ENCODE assay signal across 8 mouse cellular contexts in genomic region chr16:97962151-97962948, GRCm38 (mm10). TPM values are rescaled to one million over a fixed set of nuclear protein-coding genes. Genes with fewer than 3 reads are reported as not detected.
DNase-seq lines count a peak whose midpoint lies in the region; ATAC-seq lines count a peak whose summit lies in the region.

Gene C2cd2 (minus strand): TSS chr16:97962598.
Gene Zbtb21 (minus strand): TSS chr16:97962622.

- H3K27me3 ChIP-seq in forebrain, embryonic 11.5 days (ENCODE audit: control insufficient read depth, insufficient read depth, low read length) = no peaks in the 10 kb centered on the region
- H3K27me3 ChIP-seq in heart, embryonic 16.5 days (ENCODE audit: control insufficient read depth, insufficient read depth, low read length) = no peaks in the 10 kb centered on the region
- no peaks in the 10 kb centered on the region for H3K27me3 ChIP-seq in liver, embryonic 15.5 days
- no peaks in the 10 kb centered on the region for H3K27me3 ChIP-seq in neural tube, embryonic 12.5 days (replicated peaks)

- H3K9ac ChIP-seq in forebrain, embryonic 11.5 days (ENCODE audit: low read length) = peak within 1 kb of the TSS; percentile 93
- peak within 1 kb of the TSS; percentile 80 for H3K9ac ChIP-seq in heart, embryonic 16.5 days (ENCODE audit: low read length)
- H3K9ac ChIP-seq in liver, embryonic 15.5 days = peak within 1 kb of the TSS; percentile 90
- H3K9ac ChIP-seq in neural tube, embryonic 12.5 days = peak within 1 kb of the TSS; percentile 92

- H3K4me1 ChIP-seq in forebrain, embryonic 11.5 days (replicated peaks; ENCODE audit: control insufficient read depth, insufficient read depth, low read length) = no peaks in the 10 kb centered on the region
- peaks cover 23% of the 10 kb centered on the region for H3K4me1 ChIP-seq in heart, embryonic 16.5 days (ENCODE audit: control insufficient read depth, insufficient read depth, low read length)
- peaks cover 69% of the 10 kb centered on the region for H3K4me1 ChIP-seq in liver, embryonic 15.5 days (replicated peaks)
- peaks cover 5% of the 10 kb centered on the region for H3K4me1 ChIP-seq in neural tube, embryonic 12.5 days

- peak within 1 kb of the TSS; percentile 52 for H3K4me2 ChIP-seq in forebrain, embryonic 11.5 days (ENCODE audit: low read depth, low read length, severe bottlenecking)
- peak within 1 kb of the TSS; percentile 94 for H3K4me2 ChIP-seq in heart, embryonic 16.5 days (ENCODE audit: low read depth, low read length)
- peak within 1 kb of the TSS; percentile 90 for H3K4me2 ChIP-seq in liver, embryonic 15.5 days
- H3K4me2 ChIP-seq in neural tube, embryonic 12.5 days (replicated peaks) = peak within 1 kb of the TSS; percentile 88

- peak; percentile 91 to 92 for DNase-seq in CD8-positive naive resting alpha-beta T cell, adult 2 months (ENCODE audit: low read depth in 2 of 2, low spot score in 2 of 2)
- DNase-seq in c-Kit-positive CD71-negative TER-119-negative erythroid progenitor cells, embryonic 14.5 days (ENCODE audit: low read depth) = peak; percentile 90
- DNase-seq in forebrain, embryonic 11.5 days (ENCODE audit: low spot score) = peak; percentile 98
- DNase-seq in kidney, postnatal 36 days = peak; percentile 97 to 98
- peak; percentile 93 for DNase-seq in telencephalon, adult 2 months (ENCODE audit: low read depth, low spot score)

- peak within 1 kb of the TSS; percentile 77 for H3K4me3 ChIP-seq in forebrain, embryonic 11.5 days (ENCODE audit: low read depth, low read length)
- H3K4me3 ChIP-seq in heart, embryonic 16.5 days (ENCODE audit: low read length) = peak within 1 kb of the TSS; percentile 87
- H3K4me3 ChIP-seq in liver, embryonic 15.5 days (replicated peaks) = peak within 1 kb of the TSS; percentile 86
- peak within 1 kb of the TSS; percentile 92 for H3K4me3 ChIP-seq in neural tube, embryonic 12.5 days

- peak; percentile 99 for ATAC-seq in forebrain, embryonic 11.5 days (replicated peaks; ENCODE audit: low FRiP score)
- ATAC-seq in heart, embryonic 16.5 days (replicated peaks; ENCODE audit: extremely low read depth, insufficient read depth, low FRiP score) = peak; percentile 95
- peak; percentile 98 for ATAC-seq in liver, embryonic 15.5 days (ENCODE audit: insufficient read depth)
- peak; percentile 99 for ATAC-seq in neural tube, embryonic 12.5 days (ENCODE audit: low FRiP score, low read depth)

- H3K27ac ChIP-seq in forebrain, embryonic 11.5 days (ENCODE audit: low read depth, low read length) = peak within 1 kb of the TSS; percentile 86
- H3K27ac ChIP-seq in heart, embryonic 16.5 days (ENCODE audit: low read length) = peak within 1 kb of the TSS; percentile 98
- peak within 1 kb of the TSS; percentile 95 for H3K27ac ChIP-seq in liver, embryonic 15.5 days (replicated peaks)
- H3K27ac ChIP-seq in neural tube, embryonic 12.5 days = peak within 1 kb of the TSS; percentile 90

- under 1% methylated on average over 78 of the region's 78 CpGs for WGBS in forebrain, embryonic 11.5 days
- WGBS in heart, embryonic 16.5 days = under 1% methylated on average over 77 of the region's 78 CpGs
- WGBS in liver, embryonic 15.5 days (ENCODE audit: insufficient replicate concordance) = under 1% methylated on average over 78 of the region's 78 CpGs
- WGBS in neural tube, embryonic 12.5 days = 1% methylated on average over 78 of the region's 78 CpGs

- H3K9me3 ChIP-seq in forebrain, embryonic 11.5 days (ENCODE audit: control insufficient read depth, low read length) = no peaks in the 10 kb centered on the region
- H3K9me3 ChIP-seq in heart, embryonic 16.5 days (replicated peaks; ENCODE audit: control insufficient read depth, low read length) = no peaks in the 10 kb centered on the region
- no peaks in the 10 kb centered on the region for H3K9me3 ChIP-seq in liver, embryonic 15.5 days (replicated peaks)
- no peaks in the 10 kb centered on the region for H3K9me3 ChIP-seq in neural tube, embryonic 12.5 days

- no peaks in the 10 kb centered on the region for H3K36me3 ChIP-seq in forebrain, embryonic 11.5 days (ENCODE audit: control insufficient read depth, insufficient read depth, low read length)
- no peaks in the 10 kb centered on the region for H3K36me3 ChIP-seq in heart, embryonic 16.5 days (ENCODE audit: control insufficient read depth, insufficient read depth)
- no peaks in the 10 kb centered on the region for H3K36me3 ChIP-seq in liver, embryonic 15.5 days (replicated peaks)
- H3K36me3 ChIP-seq in neural tube, embryonic 12.5 days = peaks cover 4% of the 10 kb centered on the region; the same call in 1 of the 2 replicates

RNA-seq across cellular contexts. Expression of gene C2cd2, which starts in this region (rescaled TPM):
- polyA plus RNA-seq in forebrain, embryonic 11.5 days (2014; fragmentation: Nextera tagmentation; extraction: Ambion mirVana) = 14.7 and 19.6 TPM in 2 replicates
- 11.7 and 16.9 TPM in 2 replicates for polyA plus RNA-seq in heart, embryonic 16.5 days (2015; fragmentation: Nextera tagmentation; extraction: Ambion mirVana)
- polyA plus RNA-seq in liver, embryonic 15.5 days (2015; fragmentation: Nextera tagmentation; extraction: Ambion mirVana) = 5.5 and 6.0 TPM in 2 replicates
- 16.1 and 17.1 TPM in 2 replicates for polyA plus RNA-seq in neural tube, embryonic 12.5 days (2016; fragmentation: Nextera tagmentation; extraction: Ambion mirVana)

RNA-seq across cellular contexts. Expression of gene Zbtb21, which starts in this region (rescaled TPM):
- polyA plus RNA-seq in forebrain, embryonic 11.5 days (2014; fragmentation: Nextera tagmentation; extraction: Ambion mirVana) = 14.4 and 15.2 TPM in 2 replicates
- 7.6 and 7.9 TPM in 2 replicates for polyA plus RNA-seq in heart, embryonic 16.5 days (2015; fragmentation: Nextera tagmentation; extraction: Ambion mirVana)
- 3.3 and 3.8 TPM in 2 replicates for polyA plus RNA-seq in liver, embryonic 15.5 days (2015; fragmentation: Nextera tagmentation; extraction: Ambion mirVana)
- 14.9 and 15.6 TPM in 2 replicates for polyA plus RNA-seq in neural tube, embryonic 12.5 days (2016; fragmentation: Nextera tagmentation; extraction: Ambion mirVana)

Comparison
In these comparisons a context has a peak if more than half of its experiments do, and no peak if none do; other contexts are left out.
1. Peak in every context shown above with its lines: DNase-seq, ATAC-seq, H3K4me3 ChIP-seq and H3K27ac ChIP-seq.